Mouse (Mus musculus): ENCODE data around the gene Fbxw8. TPM values are rescaled to one million over a fixed set of nuclear protein-coding genes. Genes with fewer than 3 reads are reported as not detected.

Gene Fbxw8
- polyA plus RNA-seq, 1 experiment from 2014 or later, result 41.4 TPM

GRCm38 (mm10) chr5:118023053-118023452 lies 132.2 kb downstream of the Fbxw8 start:
- no peaks in the 10 kb centered on the region for H3K9me3 ChIP-seq
- WGBS, result 84% methylated on average over 3 of the region's 3 CpGs
- H3K27ac ChIP-seq (replicated peaks), result no peak overlapping the region
- peaks cover 33% of the 10 kb centered on the region for H3K27me3 ChIP-seq
- H3K4me2 ChIP-seq (replicated peaks), result no peak overlapping the region
- no peak overlapping the region for H3K4me3 ChIP-seq
- H3K9ac ChIP-seq (replicated peaks), result no peak overlapping the region
- H3K36me3 ChIP-seq, result no peaks in the 10 kb centered on the region
- peaks cover 25% of the 10 kb centered on the region for H3K4me1 ChIP-seq
- ATAC-seq (ENCODE audit: low FRiP score, low read depth), result no peak

- WGBS, result 74% methylated on average over 11 of the region's 11 CpGs
- no peak for ATAC-seq (ENCODE audit: low FRiP score, low read depth)
- no peak overlapping the region for H3K9ac ChIP-seq (replicated peaks)
- no peaks in the 10 kb centered on the region for H3K9me3 ChIP-seq
- H3K4me3 ChIP-seq, result no peak overlapping the region
- H3K27me3 ChIP-seq, result peaks cover 6% of the 10 kb centered on the region; the same call in 1 of the 2 replicates
- H3K4me2 ChIP-seq (replicated peaks), result no peak overlapping the region
- H3K27ac ChIP-seq (replicated peaks), result no peak overlapping the region
- H3K36me3 ChIP-seq, result no peaks in the 10 kb centered on the region
- H3K4me1 ChIP-seq, result peaks cover 5% of the 10 kb centered on the region; the same call in 1 of the 2 replicates
These were observed 135.4 kb downstream of the Fbxw8 start for GRCm38 (mm10) chr5:118019905-118020304.

- Histone ChIP-seq H3K4me1 (peaks cover 8% of the 10 kb centered on the region), H3K9ac (replicated peaks) (no peak overlapping the region), H3K36me3 (no peaks in the 10 kb centered on the region), H3K4me3 (no peak overlapping the region), H3K9me3 (no peaks in the 10 kb centered on the region), H3K4me2 (replicated peaks) (no peak overlapping the region), H3K27ac (replicated peaks) (no peak overlapping the region), H3K27me3 (0 out of 2 replicates have a peak, but pooled peaks cover 3% of the 10 kb centered on the region)
- 58% methylated on average over 5 of the region's 5 CpGs for WGBS
- ATAC-seq (ENCODE audit: low FRiP score, low read depth), result no peak
These were observed 137.7 kb downstream of the Fbxw8 start for GRCm38 (mm10) chr5:118017527-118017926.

GRCm38 (mm10) chr5:118015669-118016068 lies 139.6 kb downstream of the Fbxw8 start:
- Histone ChIP-seq H3K9me3 (no peaks in the 10 kb centered on the region), H3K27ac (replicated peaks) (no peak overlapping the region), H3K4me2 (replicated peaks) (no peak overlapping the region), H3K4me3 (no peak overlapping the region), H3K36me3 (peaks cover 7% of the 10 kb centered on the region; the same call in 1 of the 2 replicates), H3K27me3 (0 out of 2 replicates have a peak, but pooled peaks cover 3% of the 10 kb centered on the region), H3K9ac (replicated peaks) (no peak overlapping the region), H3K4me1 (peaks cover 15% of the 10 kb centered on the region)
- WGBS, result 85% methylated on average over 2 of the region's 2 CpGs
- no peak for ATAC-seq (ENCODE audit: low FRiP score, low read depth)

GRCm38 (mm10) chr5:118015028-118015427 lies 140.2 kb downstream of the Fbxw8 start:
- Histone ChIP-seq H3K27me3 (0 out of 2 replicates have a peak, but pooled peaks cover 3% of the 10 kb centered on the region), H3K27ac (replicated peaks) (no peak overlapping the region), H3K4me2 (replicated peaks) (no peak overlapping the region), H3K9me3 (no peaks in the 10 kb centered on the region), H3K4me1 (peaks cover 15% of the 10 kb centered on the region), H3K9ac (replicated peaks) (peak overlapping the region; percentile 11; the same call in 1 of the 2 replicates), H3K36me3 (peaks cover 11% of the 10 kb centered on the region), H3K4me3 (no peak overlapping the region)
- ATAC-seq (ENCODE audit: low FRiP score, low read depth), result no peak
- 23% methylated on average over 12 of the region's 12 CpGs for WGBS

Other genes starting within 250 kb of the Fbxw8 start
- gene Fbxo21, start 178.7 kb downstream of the Fbxw8 start, polyA plus RNA-seq (2016; fragmentation: Nextera tagmentation; extraction: Ambion mirVana), result 146 and 153 TPM in 2 replicates
- 1.5 and 1.8 TPM in 2 replicates for gene Tesc, start 127.7 kb downstream of the Fbxw8 start, polyA plus RNA-seq (2016; fragmentation: Nextera tagmentation; extraction: Ambion mirVana)
- gene Hrk, start 9.2 kb upstream of the Fbxw8 start, polyA plus RNA-seq (2016; fragmentation: Nextera tagmentation; extraction: Ambion mirVana), result 0.24 and 0.33 TPM in 2 replicates
- 8.7 and 10.3 TPM in 2 replicates for gene Rnft2, start 89.7 kb upstream of the Fbxw8 start, polyA plus RNA-seq (2016; fragmentation: Nextera tagmentation; extraction: Ambion mirVana)
- 12.6 and 12.8 TPM in 2 replicates for gene 2410131K14Rik, start 89.8 kb upstream of the Fbxw8 start, polyA plus RNA-seq (2016; fragmentation: Nextera tagmentation; extraction: Ambion mirVana)